Mouse (Mus musculus) urinary bladder, postnatal 14 days (tissue): ENCODE data around the gene Polg.
A peak's percentile ranks its signal among the peaks of the same experiment; 100 is the strongest.

ENCODE experiments used
- DNase-seq: peaks from one replicate; pipeline ENCODE4 v3.0.0; 2021; ENCODE audit warnings: low spot score

Polg gene

GRCm38 (mm10) chr7:79465461-79466044 is 609 bp downstream of the Polg start:
- peak; percentile 38 for DNase-seq

DNA sequence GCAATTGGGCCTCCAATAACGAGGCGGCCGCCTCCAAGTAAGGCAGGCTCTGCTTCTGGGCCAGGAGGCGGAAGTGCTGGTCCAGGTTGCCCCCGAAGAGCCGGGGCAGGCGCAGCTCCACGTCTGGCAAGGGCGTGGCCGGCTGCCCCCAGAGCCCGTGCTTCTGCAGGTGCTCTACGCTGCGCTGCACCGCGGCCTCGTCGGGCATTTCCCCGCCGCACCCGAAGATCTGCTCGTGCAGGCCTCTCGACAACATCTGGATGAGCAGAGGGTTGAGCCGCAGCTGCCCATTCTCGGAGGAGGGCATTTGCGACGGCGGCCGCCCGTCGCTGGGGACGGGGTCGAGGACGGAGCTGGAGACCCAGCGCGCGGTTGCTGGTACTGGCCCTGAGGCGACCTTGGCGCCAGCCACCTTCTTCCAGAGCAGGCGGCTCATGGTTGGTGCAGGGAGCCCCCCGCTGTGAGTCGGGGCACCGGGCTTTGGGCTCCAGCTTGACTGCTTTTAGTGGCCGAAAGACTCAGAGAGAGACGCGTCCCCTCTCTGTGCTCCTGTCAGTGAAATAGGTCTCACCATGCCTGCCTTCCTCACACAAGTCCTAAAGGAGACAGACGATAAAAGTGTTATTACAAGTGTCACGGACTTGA is 1.3 kb downstream of the Polg start:
- no peak for DNase-seq

GRCm38 (mm10) chr7:79463376-79464077 is 2.6 kb downstream of the Polg start:
- DNase-seq, result no peak

DNA sequence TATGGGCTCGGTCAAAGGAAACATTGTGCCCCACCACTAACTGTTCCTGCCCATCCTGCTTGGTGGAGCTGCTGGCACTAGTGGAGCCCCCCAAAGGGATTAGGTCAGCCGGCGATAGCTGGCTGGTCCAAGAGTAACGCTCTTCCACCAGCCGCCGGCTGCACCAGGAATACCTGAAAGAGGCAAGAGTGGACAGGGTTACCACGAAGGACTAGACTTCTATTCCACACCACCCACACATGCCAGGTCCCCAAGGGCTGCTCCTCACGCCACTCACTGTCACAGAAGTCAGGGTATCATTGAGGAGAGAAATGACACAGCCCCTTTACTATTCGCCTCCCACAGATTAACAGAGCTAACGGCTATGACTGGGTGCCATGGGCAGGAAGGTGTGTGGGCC is 4.4 kb downstream of the Polg start:
- DNase-seq, result no peak

DNA sequence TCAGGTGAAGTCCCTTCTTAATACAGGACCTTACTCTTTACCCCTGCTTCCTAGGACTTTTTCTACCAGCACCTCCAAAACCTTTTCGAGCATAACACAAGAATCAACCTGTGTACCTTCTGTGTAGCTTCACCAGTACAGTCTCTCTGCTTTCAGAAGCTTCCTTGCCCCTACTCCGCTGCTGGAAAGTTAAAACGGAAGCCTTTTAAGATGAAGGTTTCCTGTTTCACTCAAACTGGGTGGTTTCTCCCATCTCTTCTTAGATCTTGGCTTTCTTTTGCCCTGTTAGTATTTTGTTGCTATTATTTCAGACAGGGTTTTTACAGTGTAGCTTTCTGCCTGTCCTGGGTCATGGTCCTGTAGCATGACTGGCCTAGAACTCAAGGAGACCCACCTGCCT is 18.7 kb downstream of the Polg start:
- DNase-seq, result no peak

GRCm38 (mm10) chr7:79447048-79447447 is 19.1 kb downstream of the Polg start:
- DNase-seq, result no peak

DNA sequence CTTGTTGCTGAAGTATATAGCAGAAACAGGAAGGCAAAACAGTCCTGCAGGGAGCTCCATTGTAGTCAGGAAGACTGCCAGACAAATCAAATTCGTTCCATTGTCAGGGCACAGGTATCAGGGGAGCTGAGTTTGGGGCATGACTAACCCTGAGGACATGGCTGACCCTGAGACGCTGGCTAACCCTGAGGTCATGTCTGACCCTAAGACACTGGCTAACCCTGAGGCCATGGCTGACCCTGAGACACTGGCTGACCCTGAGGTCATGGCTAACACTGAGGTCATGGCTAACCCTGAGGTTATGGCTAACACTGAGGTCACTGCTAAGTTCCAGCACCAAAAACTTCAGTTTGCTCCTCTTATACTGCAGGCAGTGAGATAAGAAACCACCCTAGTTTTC is 26.1 kb downstream of the Polg start:
- DNase-seq, result no peak

- no peak for DNase-seq
Observed at GRCm38 (mm10) chr7:79428243-79428642, 37.9 kb downstream of the Polg start.

DNA sequence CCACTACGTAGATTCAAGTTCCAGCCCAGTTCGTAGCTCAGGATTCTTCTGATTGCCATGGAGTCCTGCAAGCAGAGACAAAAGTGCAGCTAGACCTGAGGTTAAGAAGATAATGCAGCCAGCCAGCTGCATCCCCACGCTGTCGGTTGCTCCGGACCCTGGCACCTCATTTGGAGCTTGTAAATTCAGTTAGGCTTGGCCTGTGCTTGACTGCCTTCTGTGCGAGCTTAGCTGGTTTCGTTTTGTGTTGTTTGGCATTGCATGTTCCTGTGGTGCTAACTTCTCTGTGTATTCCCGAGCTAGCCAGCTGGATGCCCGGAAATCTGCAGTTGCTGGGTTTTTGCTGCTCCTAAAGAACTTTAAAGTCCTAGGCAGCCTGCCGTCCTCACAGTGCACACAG is 40.4 kb downstream of the Polg start:
- no peak for DNase-seq

DNA sequence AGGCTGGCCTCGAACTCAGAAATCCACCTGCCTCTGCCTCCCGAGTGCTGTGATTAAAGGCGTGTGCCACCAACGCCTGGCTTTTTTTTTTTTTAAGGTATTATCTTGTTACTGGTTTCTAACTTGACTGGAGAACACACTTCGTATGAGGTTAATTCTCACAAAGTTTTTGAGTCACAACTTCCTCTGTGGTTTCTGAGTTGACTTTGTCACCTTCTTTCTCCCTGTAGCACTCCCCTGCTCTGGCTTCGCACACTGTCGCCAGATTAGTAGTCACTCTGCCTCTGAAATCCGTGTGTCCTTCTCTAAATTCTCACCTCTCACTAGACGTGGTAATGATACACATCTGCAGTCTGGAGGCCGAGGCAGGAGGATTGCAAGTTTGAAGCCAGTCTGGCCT is 43.3 kb downstream of the Polg start:
- DNase-seq, result no peak

GRCm38 (mm10) chr7:79419950-79420349 is 46.2 kb downstream of the Polg start:
- DNase-seq, result no peak

DNA sequence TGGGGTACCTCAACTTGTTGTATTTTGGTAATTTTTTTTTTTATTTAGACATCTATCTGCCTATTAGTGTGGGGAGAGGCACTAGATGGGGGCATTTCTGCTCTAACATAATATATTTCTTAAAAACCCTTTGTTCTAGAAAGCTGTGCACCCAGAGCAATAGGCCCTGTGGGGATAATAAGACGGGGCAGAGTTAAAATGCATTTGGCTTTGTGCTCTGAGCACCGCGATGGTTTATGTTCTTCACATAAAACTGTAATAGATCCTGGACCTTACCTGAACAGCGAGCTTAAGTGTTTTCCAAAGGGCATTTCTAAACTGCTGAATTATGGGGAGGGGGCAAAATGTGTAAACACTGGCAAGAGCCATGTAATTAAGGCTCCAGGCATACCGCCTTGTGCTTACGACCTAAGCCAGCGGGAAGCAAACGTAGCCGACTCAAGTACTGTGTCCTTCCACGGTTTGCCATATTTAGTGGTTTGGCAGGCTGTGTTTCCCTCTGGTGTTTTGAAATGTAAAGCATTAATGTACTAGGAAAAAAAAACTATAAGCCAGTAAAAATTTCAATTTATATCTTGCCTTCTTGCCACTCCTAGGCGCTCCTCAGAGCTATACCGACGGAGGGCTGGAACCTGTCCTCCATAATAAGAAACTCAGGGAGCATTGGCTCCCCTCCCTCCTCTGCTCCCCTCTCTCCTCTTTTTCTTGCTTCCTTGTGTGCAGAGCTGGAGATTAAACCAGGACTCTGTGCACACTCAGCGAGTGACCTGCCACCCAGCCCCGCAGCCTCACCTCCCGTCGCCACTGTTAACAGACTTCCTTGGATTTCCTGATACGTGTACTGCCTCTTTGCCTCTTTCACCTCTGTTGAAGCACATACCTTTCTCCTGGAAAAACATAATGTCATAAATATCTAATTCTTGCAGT is 51.5 kb downstream of the Polg start:
- DNase-seq, result no peak

- no peak for DNase-seq
Observed at GRCm38 (mm10) chr7:79400296-79400695, 65.9 kb downstream of the Polg start.

- no peak for DNase-seq
Observed at GRCm38 (mm10) chr7:79398971-79399370, 67.2 kb downstream of the Polg start.

- no peak for DNase-seq
Observed at GRCm38 (mm10) chr7:79398426-79398825, 67.7 kb downstream of the Polg start.

GRCm38 (mm10) chr7:79397446-79397963 is 68.7 kb downstream of the Polg start:
- DNase-seq, result no peak
